Mouse (Mus musculus): ENCODE results near the gene Atp12a. TPM values are rescaled to one million over a fixed set of nuclear protein-coding genes. Genes with fewer than 3 reads are reported as not detected.

The Atp12a gene
- polyA plus RNA-seq, 1 experiment from 2014 or later, result 1.5 TPM

- peak overlapping the region; percentile 50 for H3K4me3 ChIP-seq (ENCODE audit: low read length)
- peaks cover 31% of the 10 kb centered on the region for H3K27me3 ChIP-seq (replicated peaks; ENCODE audit: control insufficient read depth, insufficient read depth, low read length)
- no peaks in the 10 kb centered on the region for H3K9me3 ChIP-seq (ENCODE audit: control insufficient read depth, low read length)
- no peaks in the 10 kb centered on the region for H3K36me3 ChIP-seq (ENCODE audit: control insufficient read depth, insufficient read depth, low read length)
- no peak overlapping the region for H3K27ac ChIP-seq (ENCODE audit: low read length)
- peak overlapping the region; percentile 87 for H3K4me2 ChIP-seq (ENCODE audit: low read depth, low read length)
- H3K4me1 ChIP-seq (ENCODE audit: control insufficient read depth, insufficient read depth, low read length), result peaks cover 8% of the 10 kb centered on the region
- WGBS, result 30% methylated on average over 8 of the region's 8 CpGs
- no peak for ATAC-seq
- no peak overlapping the region for H3K9ac ChIP-seq (ENCODE audit: low read depth, low read length)
These were observed 424 bp downstream of the Atp12a start for GRCm38 (mm10) chr14:56365292-56365691.

GRCm38 (mm10) chr14:56366712-56367111, 1.8 kb downstream of the Atp12a start:
- no peak overlapping the region for H3K4me2 ChIP-seq (ENCODE audit: low read depth, low read length)
- peaks cover 31% of the 10 kb centered on the region for H3K27me3 ChIP-seq (replicated peaks; ENCODE audit: control insufficient read depth, insufficient read depth, low read length)

GRCm38 (mm10) chr14:56368834-56369233, 4.0 kb downstream of the Atp12a start:
- no peak overlapping the region for H3K4me2 ChIP-seq (ENCODE audit: low read depth, low read length)
- H3K36me3 ChIP-seq (ENCODE audit: control insufficient read depth, insufficient read depth, low read length), result no peaks in the 10 kb centered on the region
- H3K27me3 ChIP-seq (replicated peaks; ENCODE audit: control insufficient read depth, insufficient read depth, low read length), result peaks cover 22% of the 10 kb centered on the region
- no peak overlapping the region for H3K9ac ChIP-seq (ENCODE audit: low read depth, low read length)
- WGBS, result 57% methylated on average over 3 of the region's 3 CpGs
- H3K27ac ChIP-seq (ENCODE audit: low read length), result no peak overlapping the region
- no peak overlapping the region for H3K4me3 ChIP-seq (ENCODE audit: low read length)
- no peaks in the 10 kb centered on the region for H3K9me3 ChIP-seq (ENCODE audit: control insufficient read depth, low read length)
- ATAC-seq, result no peak
- peaks cover 8% of the 10 kb centered on the region for H3K4me1 ChIP-seq (ENCODE audit: control insufficient read depth, insufficient read depth, low read length)

More at GRCm38 (mm10) chr14:56366712-56367111, 1.8 kb downstream of the Atp12a start:
- Histone ChIP-seq H3K36me3 (ENCODE audit: control insufficient read depth, insufficient read depth, low read length) (no peaks in the 10 kb centered on the region), H3K27ac (ENCODE audit: low read length) (no peak overlapping the region), H3K4me1 (ENCODE audit: control insufficient read depth, insufficient read depth, low read length) (peaks cover 8% of the 10 kb centered on the region), H3K9ac (ENCODE audit: low read depth, low read length) (no peak overlapping the region), H3K9me3 (ENCODE audit: control insufficient read depth, low read length) (no peaks in the 10 kb centered on the region), H3K4me3 (ENCODE audit: low read length) (no peak overlapping the region)
- ATAC-seq, result no peak
- 17% methylated on average over 15 of the region's 15 CpGs for WGBS

- ATAC-seq, result no peak
- WGBS, result 2% methylated on average over 6 of the region's 6 CpGs
- H3K27ac ChIP-seq (ENCODE audit: low read length), result no peak overlapping the region
These were observed 10.9 kb downstream of the Atp12a start for GRCm38 (mm10) chr14:56375731-56376130.

GRCm38 (mm10) chr14:56377745-56378144, 12.9 kb downstream of the Atp12a start:
- Histone ChIP-seq H3K27ac (ENCODE audit: low read length) (no peak overlapping the region), H3K4me2 (ENCODE audit: low read depth, low read length) (no peak overlapping the region), H3K4me1 (ENCODE audit: control insufficient read depth, insufficient read depth, low read length) (no peaks in the 10 kb centered on the region), H3K36me3 (ENCODE audit: control insufficient read depth, insufficient read depth, low read length) (no peaks in the 10 kb centered on the region), H3K9ac (ENCODE audit: low read depth, low read length) (no peak overlapping the region), H3K9me3 (ENCODE audit: control insufficient read depth, low read length) (no peaks in the 10 kb centered on the region), H3K4me3 (ENCODE audit: low read length) (no peak overlapping the region), H3K27me3 (replicated peaks; ENCODE audit: control insufficient read depth, insufficient read depth, low read length) (no peaks in the 10 kb centered on the region)
- no peak for ATAC-seq

More at GRCm38 (mm10) chr14:56375731-56376130, 10.9 kb downstream of the Atp12a start:
- H3K4me1 ChIP-seq (ENCODE audit: control insufficient read depth, insufficient read depth, low read length), result no peaks in the 10 kb centered on the region
- H3K9ac ChIP-seq (ENCODE audit: low read depth, low read length), result no peak overlapping the region
- H3K4me2 ChIP-seq (ENCODE audit: low read depth, low read length), result no peak overlapping the region
- H3K27me3 ChIP-seq (replicated peaks; ENCODE audit: control insufficient read depth, insufficient read depth, low read length), result no peaks in the 10 kb centered on the region
- no peaks in the 10 kb centered on the region for H3K9me3 ChIP-seq (ENCODE audit: control insufficient read depth, low read length)
- H3K36me3 ChIP-seq (ENCODE audit: control insufficient read depth, insufficient read depth, low read length), result no peaks in the 10 kb centered on the region
- no peak overlapping the region for H3K4me3 ChIP-seq (ENCODE audit: low read length)

- WGBS, result 65% methylated on average over 9 of the region's 9 CpGs
- Histone ChIP-seq H3K4me2 (ENCODE audit: low read depth, low read length) (no peak overlapping the region), H3K4me3 (ENCODE audit: low read length) (no peak overlapping the region), H3K27me3 (replicated peaks; ENCODE audit: control insufficient read depth, insufficient read depth, low read length) (no peaks in the 10 kb centered on the region), H3K9me3 (ENCODE audit: control insufficient read depth, low read length) (no peaks in the 10 kb centered on the region), H3K36me3 (ENCODE audit: control insufficient read depth, insufficient read depth, low read length) (no peaks in the 10 kb centered on the region), H3K4me1 (ENCODE audit: control insufficient read depth, insufficient read depth, low read length) (no peaks in the 10 kb centered on the region), H3K9ac (ENCODE audit: low read depth, low read length) (no peak overlapping the region), H3K27ac (ENCODE audit: low read length) (no peak overlapping the region)
- no peak for ATAC-seq
These were observed 14.5 kb downstream of the Atp12a start for GRCm38 (mm10) chr14:56379336-56379735.

- Histone ChIP-seq H3K4me2 (ENCODE audit: low read depth, low read length) (no peak overlapping the region), H3K27ac (ENCODE audit: low read length) (no peak overlapping the region), H3K36me3 (ENCODE audit: control insufficient read depth, insufficient read depth, low read length) (no peaks in the 10 kb centered on the region), H3K4me1 (ENCODE audit: control insufficient read depth, insufficient read depth, low read length) (no peaks in the 10 kb centered on the region), H3K9me3 (ENCODE audit: control insufficient read depth, low read length) (no peaks in the 10 kb centered on the region), H3K27me3 (replicated peaks; ENCODE audit: control insufficient read depth, insufficient read depth, low read length) (no peaks in the 10 kb centered on the region), H3K9ac (ENCODE audit: low read depth, low read length) (no peak overlapping the region), H3K4me3 (ENCODE audit: low read length) (no peak overlapping the region)
- 82% methylated on average over 4 of the region's 4 CpGs for WGBS
- no peak for ATAC-seq
These were observed 17.5 kb downstream of the Atp12a start for GRCm38 (mm10) chr14:56382366-56382765.

- H3K27ac ChIP-seq (ENCODE audit: low read length), result no peak overlapping the region
- H3K4me2 ChIP-seq (ENCODE audit: low read depth, low read length), result no peak overlapping the region
- 70% methylated on average over 3 of the region's 3 CpGs for WGBS
- no peaks in the 10 kb centered on the region for H3K27me3 ChIP-seq (replicated peaks; ENCODE audit: control insufficient read depth, insufficient read depth, low read length)
- H3K9ac ChIP-seq (ENCODE audit: low read depth, low read length), result no peak overlapping the region
- no peak for ATAC-seq
- no peaks in the 10 kb centered on the region for H3K9me3 ChIP-seq (ENCODE audit: control insufficient read depth, low read length)
- H3K36me3 ChIP-seq (ENCODE audit: control insufficient read depth, insufficient read depth, low read length), result no peaks in the 10 kb centered on the region
- H3K4me3 ChIP-seq (ENCODE audit: low read length), result no peak overlapping the region
- H3K4me1 ChIP-seq (ENCODE audit: control insufficient read depth, insufficient read depth, low read length), result no peaks in the 10 kb centered on the region
These were observed 25.4 kb downstream of the Atp12a start for GRCm38 (mm10) chr14:56390247-56390646.

- Histone ChIP-seq H3K4me3 (ENCODE audit: low read length) (no peak overlapping the region), H3K36me3 (ENCODE audit: control insufficient read depth, insufficient read depth, low read length) (no peaks in the 10 kb centered on the region), H3K27me3 (replicated peaks; ENCODE audit: control insufficient read depth, insufficient read depth, low read length) (no peaks in the 10 kb centered on the region), H3K9ac (ENCODE audit: low read depth, low read length) (no peak overlapping the region), H3K4me2 (ENCODE audit: low read depth, low read length) (no peak overlapping the region), H3K27ac (ENCODE audit: low read length) (no peak overlapping the region), H3K9me3 (ENCODE audit: control insufficient read depth, low read length) (no peaks in the 10 kb centered on the region), H3K4me1 (ENCODE audit: control insufficient read depth, insufficient read depth, low read length) (no peaks in the 10 kb centered on the region)
- ATAC-seq, result no peak
- 25% methylated on average over 2 of the region's 2 CpGs for WGBS
These were observed 28.9 kb downstream of the Atp12a start for GRCm38 (mm10) chr14:56393704-56394312.

GRCm38 (mm10) chr14:56398001-56398400, 33.1 kb downstream of the Atp12a start:
- Histone ChIP-seq H3K4me1 (ENCODE audit: control insufficient read depth, insufficient read depth, low read length) (no peaks in the 10 kb centered on the region), H3K4me3 (ENCODE audit: low read length) (no peak overlapping the region), H3K9ac (ENCODE audit: low read depth, low read length) (no peak overlapping the region), H3K27me3 (replicated peaks; ENCODE audit: control insufficient read depth, insufficient read depth, low read length) (no peaks in the 10 kb centered on the region), H3K9me3 (ENCODE audit: control insufficient read depth, low read length) (no peaks in the 10 kb centered on the region), H3K27ac (ENCODE audit: low read length) (no peak overlapping the region), H3K4me2 (ENCODE audit: low read depth, low read length) (no peak overlapping the region), H3K36me3 (ENCODE audit: control insufficient read depth, insufficient read depth, low read length) (no peaks in the 10 kb centered on the region)
- ATAC-seq, result no peak

All from intestine, embryonic 16.5 days (tissue).